Mouse (Mus musculus) adrenal gland, postnatal 4 days (tissue): ENCODE results near the gene Cpeb4. TPM values are rescaled to one million over a fixed set of nuclear protein-coding genes. Genes with fewer than 3 reads are reported as not detected.
"Not testable (repeated sequence)": the region's sequence is repeated elsewhere in the genome, so short reads cannot be mapped to it uniquely, and the experiment has no call there.

ENCODE experiments used
- DNase-seq, 2 experiments: peaks; one replicate each; pipeline ENCODE4 v3.0.0; 2021 to 2022; ENCODE audit warnings: low spot score in 2 of 2, mixed read lengths in 2 of 2
- total RNA-seq, 2 experiments: library from RNA; stranded (reverse); gene quantifications; 2 replicates each; pipeline ENCODE4 v1.2.3; 2021

Gene Cpeb4
- total RNA-seq, 2 experiments from 2014 or later: 78.2 to 91.3 TPM

DNA sequence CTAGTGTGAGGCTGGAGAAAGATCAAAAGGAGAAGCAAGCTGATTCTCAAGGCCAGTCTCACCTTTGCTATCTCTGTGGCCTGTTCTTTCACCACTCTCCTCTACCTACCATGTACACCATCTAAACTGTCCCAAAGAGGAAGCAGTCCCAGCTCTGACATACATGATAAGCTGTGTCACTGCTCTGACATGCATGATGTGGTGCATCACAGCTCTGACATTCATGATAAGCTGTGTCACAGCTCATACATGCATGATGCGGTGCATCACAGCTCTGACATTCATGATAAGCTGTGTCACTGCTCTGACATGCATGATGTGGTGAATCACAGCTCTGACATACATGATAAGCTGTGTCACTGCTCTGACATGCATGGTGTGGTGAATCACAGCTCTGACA lies 26.9 kb upstream of the Cpeb4 start:
- not testable (repeated sequence) for DNase-seq

DNA sequence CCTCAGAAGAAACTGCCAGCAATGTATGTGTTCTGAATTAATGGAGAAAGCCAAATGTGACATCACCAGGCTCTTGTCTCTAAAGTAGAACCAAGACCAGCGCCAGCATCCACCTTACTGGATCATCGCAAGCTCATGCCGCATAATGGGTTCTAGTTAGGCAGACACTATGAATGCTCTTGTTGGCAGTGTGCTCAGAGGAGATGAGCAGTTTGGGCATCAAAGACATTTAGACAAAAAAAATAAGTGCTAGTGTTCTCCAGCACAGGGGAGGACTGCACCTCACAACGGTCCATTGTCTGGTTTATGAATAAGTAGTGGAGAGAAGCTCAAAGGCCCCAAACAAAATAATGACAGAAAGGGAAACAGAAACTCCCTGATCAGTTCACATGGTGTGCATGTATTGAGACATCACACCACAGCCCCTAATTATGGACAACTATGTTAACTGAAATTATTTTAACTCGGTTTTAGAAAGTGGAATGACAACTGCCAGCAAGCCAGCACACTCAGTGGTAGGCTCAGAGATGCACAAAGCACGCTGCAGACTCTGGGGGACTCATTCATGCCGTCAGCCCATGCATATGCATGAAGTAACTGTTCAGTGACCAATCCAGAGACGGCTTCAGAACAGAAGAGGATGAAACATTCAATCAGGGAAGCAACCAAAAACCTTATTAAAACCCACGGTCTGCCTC lies 25.1 kb upstream of the Cpeb4 start:
- no peak for DNase-seq

DNA sequence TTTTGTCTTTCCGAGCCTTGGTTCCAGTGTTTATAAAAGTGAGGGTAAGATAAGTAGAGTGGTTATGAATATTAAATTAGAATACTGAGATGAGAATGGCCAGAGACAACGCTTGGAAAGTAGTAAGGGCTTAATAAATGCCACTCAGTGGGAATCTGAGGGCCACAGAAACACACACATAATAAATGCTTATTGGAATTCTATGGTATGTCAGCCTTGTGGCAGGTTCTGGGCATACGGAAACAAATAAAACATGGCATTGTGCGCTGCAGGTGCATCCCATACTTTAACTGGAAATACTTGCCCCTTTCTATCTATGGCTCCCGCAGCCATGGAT lies 24.6 kb upstream of the Cpeb4 start:
- no peak for DNase-seq

DNA sequence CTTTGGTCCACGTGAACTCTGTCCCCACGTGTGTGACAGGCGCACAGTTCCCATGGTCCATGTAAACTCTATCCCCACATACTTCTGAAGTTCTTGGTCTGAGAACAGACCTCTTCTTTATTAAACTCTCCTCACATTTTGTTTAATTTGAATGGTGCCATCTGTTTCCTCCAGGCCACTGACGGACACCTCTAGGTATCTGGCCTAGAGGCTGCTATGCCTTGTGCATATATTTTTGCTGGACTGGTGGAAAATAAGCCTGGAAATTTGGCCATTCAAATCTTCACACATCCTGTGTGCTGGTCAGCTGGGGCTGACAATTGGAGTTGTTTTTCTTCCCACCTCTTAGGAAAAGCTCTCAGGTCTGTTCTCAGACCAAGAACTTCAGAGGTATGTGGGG lies 23.3 kb upstream of the Cpeb4 start:
- DNase-seq: no peak

DNA sequence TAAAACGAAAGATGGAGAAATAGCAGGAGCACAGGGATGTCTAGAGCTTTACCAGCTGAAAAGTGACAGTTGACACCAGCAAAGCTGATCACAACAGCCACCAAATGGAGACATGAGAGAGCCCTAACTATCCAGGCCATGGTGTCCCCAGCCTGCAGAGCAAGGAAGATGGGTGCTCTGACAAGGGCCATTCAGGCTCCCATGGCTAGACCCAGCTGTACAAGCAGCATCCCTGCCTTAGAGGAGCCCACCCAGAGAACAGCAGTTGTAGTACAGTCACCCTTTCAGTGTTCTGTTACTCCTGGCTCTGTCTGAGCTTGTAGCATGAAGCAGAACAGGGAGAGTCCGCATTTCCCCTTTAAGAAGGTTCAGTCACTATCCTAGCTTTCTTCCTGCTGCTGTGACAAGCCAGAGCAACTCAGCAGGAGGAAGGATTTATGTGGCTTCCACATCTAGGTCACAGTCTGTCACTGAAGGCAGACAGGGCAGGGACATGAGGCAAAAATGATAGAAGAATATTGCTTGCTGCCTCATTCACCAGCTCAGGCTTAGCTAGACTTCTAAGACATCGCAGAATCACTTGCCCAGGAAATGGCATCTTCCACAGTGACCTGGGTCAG lies 21.7 kb upstream of the Cpeb4 start:
- DNase-seq: no peak

DNA sequence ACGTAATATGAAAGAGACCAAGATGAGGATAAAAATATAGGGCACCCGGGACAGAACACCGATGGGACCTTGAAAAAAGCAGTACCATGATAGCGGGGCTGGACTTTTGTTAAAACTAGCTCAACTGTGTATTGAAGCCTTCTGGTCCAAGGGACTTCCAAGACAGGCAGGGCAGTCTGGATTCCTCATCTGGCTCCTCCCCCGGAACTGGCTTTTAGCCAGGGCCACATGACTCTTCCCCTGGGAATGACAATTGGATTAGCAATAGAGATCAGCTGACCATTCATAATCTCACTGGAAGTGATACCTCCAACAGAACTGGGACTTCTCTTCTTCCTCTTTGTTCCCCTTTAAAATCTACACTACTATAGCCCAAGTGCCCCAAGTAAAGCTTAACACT lies 21.0 kb upstream of the Cpeb4 start:
- peak in 1 of 2 experiments; percentile 54 for DNase-seq

DNA sequence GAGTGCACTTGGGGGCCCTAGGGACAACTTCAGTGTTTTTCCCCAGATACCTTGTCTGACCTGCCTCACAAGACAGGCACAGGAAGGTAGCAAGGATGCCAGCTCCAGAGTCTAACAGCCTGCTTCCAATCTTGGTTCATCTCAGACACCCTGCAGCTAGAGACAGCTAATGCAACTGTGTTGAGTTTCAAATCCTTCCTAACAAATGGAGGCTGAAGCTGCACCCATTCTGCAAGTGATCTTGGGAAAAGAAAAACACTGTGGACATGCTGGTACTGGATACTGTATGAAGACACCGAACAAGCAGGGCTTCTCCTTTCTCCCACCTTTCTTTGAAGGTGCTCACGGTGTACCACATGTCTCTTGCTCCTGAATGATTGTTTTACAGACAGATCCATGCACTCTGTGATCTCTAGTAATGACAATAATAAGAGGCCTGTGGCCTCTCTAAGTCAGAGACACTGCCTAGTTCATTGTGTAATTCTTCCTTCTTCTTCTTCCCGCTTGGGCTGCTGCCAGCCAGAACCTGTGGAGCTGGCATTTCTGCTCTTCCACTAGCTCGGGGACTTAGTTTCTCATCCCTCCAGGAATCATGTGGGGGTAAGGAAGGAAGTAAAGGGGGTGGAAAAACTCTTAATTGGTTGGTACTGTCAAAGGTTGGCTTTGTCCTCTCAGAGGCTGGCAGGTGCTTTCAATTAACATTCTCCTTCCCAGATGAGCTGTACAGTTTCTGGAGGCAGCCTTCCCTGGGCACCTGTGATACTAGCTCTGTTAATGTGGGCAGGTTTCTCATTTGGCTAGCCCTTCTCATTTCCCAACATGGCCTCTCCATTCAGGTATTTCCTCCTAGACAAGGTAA lies 20.1 kb upstream of the Cpeb4 start:
- DNase-seq: no peak

DNA sequence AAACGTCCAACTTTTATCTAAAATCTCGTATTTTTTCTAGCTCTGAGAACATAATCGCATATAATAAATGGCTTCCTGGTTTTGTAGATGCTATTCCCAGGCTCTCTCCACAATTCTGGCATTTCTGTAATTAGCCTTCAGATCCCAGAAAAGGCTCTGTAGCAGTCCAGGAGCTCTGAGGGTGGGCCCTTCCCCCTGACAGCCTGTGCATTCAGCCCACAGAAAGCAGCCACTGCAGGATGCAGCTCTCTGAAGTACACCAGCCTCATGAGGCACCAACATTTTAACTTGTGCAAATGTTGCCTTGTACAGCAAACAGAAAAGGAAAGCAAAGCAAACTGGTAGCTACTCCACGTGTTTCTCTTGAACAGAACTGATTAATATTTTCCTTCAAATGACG lies 17.1 kb upstream of the Cpeb4 start:
- no peak for DNase-seq

DNA sequence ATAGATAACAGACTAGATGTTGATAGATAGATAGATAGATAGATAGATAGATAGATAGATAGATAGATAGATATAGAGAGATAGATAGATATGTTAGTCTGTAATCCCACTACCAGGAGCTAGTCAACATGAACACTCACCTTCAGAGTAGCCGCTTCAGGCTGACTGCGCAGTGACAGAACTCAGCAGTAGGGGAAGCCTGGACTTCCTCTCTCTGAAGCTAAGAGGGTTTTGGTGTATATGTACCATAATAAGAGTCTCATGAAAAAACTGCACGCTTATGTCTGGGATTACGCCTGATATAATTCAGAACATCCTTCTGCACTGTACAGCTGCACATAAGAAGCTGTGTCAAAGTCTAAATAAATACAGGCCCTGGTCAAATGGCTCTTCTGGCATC lies 14.5 kb upstream of the Cpeb4 start:
- no peak for DNase-seq

DNA sequence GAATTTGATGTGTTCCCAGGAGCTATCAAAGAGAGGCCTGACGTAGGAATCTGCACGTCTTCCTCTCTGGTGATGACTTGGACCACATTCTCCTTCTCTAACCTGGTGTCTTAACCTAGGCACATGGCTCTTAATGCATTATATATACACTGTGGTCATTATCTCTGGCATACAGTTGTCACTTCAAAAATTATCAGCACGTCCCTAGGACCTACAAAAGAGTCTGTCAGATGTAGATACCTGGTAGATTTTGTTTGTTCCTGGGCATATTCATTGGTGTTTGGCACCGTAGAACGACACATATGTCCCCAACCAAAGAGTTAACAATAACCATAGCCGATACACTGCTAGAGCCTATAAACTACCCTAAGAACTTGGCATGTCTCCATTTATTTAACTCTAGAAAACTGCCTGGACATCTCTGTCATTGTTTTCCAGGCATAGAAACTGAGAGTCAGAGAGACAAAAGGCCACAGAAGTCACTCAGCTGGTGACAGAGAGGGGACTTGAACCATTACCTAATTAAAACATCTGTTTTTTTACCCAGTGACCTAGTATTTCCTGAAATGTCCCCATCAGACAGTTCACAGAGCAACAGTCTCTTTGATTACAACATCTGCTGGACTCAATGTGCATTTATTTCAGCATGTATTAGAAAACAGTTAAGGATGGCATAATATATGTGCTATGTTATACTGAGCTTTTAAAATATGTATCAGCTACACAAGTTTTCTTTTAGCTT lies 10.7 kb upstream of the Cpeb4 start:
- DNase-seq: no peak

DNA sequence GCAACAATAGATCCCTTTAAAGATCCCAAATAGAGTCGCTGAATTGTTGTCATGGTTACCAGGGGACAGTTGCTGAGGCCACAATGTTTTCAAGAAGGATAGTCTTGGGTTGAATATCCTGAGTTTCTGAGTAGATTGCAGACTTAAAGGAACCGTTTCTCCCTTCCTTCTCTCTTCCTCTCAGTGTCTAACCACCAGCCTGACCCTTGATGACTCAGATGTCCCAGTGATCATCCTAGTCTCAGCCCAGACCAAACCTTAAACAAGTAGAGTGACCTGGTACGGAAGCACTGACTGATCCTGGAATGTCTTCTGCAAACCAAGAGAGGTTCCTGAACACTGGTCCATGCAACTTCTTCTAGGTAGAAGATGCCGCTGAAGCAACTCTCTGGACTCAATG lies 4.0 kb upstream of the Cpeb4 start:
- DNase-seq: no peak

DNA sequence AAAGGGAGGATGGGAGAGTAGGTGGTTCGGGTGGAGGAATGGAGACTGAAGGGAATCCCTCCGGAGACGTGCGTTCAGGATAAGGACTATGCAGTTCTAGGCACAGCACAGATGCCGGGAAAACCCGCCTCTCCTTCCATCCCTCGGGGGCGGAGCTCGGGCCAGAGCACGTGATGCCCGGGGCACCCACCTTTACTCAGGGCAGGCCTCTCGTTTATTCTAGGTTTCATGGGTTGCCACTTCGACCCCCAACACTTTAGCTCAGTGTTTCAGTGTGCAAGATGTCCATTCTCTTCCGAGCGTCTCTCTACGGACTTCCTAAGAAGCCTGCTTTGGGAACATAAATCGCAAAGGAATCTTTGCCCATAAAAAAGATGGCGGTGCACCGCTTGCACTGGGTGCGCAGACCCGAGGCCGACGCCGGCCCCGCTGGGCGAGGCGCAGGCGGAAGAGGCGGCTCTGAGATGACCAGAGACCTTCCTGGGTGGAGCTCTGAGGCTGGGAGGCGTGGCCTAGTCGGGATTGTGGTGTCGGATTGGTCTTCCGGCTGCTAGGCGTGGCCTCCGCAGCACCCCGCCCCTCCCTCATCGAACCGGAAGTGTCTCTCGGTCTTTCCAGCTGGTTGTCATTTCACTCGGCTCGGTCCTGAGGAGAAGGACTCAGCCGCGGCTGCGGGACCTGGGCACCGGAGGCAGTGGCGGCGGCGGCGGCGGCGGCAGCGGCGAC lies 1.6 kb upstream of the Cpeb4 start:
- peak; percentile 89 to 94 for DNase-seq

DNA sequence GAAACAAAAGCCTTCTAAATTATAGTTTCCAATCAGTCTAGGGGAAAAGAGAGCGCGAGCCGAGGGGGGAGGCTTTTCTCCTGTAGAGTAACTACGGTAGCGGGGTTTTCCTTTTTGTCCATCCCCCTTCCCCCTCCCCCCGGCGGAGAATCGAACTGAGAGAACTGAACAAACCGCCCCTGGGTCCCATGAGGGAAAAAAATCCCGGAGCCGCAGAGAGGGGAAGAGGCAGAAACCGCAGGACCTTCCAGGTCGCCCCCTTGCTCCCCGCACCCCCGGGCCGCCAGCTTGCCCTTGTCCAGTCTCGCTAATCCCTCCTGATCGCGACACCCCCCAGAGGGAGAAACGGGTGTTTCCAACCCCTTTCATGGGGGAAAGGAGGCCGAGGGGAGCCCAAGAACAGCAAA lies 873 bp upstream of the Cpeb4 start:
- DNase-seq: peak in 1 of 2 experiments; percentile 20

DNA sequence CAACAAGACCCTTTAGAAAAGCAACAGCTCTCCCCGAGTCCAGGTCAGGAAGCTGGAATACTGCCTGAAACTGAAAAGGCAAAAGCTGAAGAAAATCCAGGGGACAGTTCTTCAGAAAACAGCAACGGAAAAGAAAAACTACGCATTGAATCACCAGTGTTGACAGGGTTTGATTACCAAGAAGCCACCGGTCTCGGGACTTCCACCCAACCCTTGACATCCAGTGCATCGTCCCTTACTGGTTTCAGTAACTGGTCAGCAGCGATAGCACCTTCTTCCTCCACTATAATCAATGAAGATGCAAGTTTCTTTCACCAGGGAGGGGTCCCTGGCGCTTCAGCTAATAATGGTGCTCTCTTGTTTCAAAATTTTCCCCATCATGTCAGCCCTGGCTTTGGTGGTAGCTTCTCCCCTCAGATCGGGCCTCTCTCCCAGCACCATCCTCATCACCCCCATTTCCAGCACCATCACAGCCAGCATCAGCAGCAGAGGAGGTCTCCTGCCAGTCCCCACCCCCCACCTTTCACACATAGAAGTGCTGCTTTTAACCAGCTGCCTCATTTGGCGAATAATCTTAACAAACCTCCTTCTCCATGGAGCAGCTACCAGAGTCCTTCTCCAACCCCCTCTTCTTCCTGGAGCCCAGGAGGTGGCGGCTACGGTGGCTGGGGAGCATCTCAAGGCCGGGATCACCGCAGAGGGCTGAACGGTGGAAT lies 693 bp downstream of the Cpeb4 start:
- no peak for DNase-seq

DNA sequence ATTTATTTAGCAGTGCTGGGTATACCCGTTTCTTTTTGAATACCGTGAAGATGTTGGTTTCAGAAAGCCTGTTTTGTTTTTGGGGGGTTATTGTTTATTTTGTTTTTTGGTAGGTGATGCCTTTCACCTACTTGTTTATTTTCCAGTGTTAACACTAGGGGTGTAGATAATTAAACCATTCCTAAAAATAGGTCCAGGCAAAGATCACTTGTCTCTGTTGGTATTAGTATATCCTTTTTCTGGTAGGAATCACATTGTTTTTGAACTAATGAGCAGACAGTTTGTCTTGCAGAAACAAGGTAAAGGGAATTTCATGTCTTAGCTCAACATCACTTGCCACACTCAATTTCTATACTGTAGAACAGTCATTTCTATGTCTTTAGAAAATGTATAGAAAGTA lies 2.1 kb downstream of the Cpeb4 start:
- DNase-seq: no peak

DNA sequence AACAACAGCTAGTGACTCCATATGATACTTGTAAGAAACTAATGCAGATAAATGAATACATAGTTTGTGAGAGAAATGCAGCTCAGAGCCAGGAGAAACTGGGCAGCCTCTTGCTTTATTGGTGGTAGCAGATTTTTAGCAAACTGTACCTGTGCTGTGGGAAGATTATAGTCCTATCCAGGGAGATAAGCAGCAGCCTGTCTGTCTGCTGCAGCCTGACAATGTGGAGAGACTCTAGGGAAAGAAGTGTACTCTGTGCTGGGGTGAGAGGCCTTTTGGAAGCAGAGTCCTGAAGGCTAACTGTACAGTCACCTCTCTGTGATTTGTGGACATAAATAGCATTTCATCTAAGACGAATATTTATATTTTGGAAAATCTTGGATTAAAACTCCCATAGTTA lies 11.7 kb downstream of the Cpeb4 start:
- DNase-seq: no peak

DNA sequence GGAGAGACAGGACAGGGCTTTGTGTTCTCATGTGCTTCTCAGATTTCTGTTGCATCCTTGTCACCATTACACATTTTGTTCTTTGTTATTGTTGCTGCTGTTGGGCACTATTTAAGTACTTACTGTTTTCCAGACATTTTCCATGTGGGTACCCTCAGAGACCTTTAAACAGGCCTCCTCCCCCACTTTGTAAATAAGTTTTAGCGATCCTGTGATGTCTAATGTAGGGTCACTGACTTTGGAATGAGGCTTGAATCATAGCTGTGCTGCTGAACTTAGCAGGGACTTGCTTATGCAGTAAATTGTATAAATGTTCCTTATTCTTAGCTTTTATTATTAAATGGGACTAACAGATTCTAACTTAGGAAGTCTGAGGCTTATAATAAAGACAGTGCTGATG lies 13.8 kb downstream of the Cpeb4 start:
- no peak for DNase-seq

DNA sequence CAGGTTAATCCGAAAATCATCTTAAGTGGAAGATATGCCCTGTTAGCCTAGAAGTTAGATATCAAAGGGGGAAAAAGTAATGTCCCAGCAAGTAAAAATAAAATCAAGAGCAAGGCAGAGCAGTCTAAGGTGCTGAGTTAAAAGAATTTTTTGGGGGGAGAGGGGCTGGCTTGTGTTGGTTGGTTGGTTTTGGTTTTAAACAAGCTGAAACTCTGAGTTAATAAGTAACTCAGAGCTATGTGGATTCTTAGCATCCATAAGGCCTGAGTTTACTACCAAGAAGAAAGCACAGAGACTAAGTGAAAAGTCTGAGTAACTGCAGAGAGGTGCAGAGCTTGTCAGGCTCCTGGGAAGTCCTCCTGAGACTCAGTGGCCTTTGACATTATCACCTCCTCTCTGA lies 16.2 kb downstream of the Cpeb4 start:
- DNase-seq: no peak

DNA sequence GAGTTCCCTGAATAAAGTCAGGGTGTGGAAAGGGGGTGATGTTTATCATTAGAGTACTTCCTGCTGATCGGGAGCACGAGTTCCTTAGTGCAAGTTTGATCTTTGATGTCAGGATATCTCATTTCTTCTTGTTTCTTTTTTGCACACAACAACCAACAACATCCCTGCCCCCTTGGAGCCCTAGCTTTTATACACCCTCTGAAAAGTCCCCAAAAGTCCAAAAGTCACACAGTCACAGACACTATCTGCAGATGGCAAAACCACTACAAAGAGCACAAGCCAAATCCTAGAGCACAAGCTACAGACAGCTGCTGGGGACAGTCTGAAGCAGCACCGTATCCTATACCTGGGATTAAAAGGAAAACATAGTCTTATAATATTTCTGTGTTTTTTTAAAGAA lies 20.1 kb downstream of the Cpeb4 start:
- no peak for DNase-seq

DNA sequence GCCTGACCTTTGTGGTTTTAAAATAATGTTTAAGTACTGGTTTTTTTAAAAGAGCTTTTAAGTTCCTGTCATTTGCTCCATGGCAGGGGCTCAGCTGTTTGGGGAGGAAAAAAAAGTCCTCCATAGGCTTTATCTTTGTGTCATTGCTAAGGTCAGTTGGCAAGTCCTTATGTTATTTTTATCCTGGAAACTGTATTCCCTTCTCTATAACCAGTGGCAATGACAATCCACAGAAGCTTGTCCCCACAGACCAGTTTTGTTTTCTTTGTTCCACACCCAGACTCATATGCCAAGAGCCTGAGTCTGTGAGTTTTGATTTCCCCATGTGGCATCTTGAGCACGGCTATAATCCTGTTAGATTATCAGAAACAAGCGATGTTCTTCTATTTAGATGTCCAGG lies 21.6 kb downstream of the Cpeb4 start:
- no peak for DNase-seq
